Mouse (Mus musculus): ENCODE results near the gene Rab11fip3.
A peak's percentile ranks its signal among the peaks of the same experiment; 100 is the strongest.
"Not testable (repeated sequence)": the region's sequence is repeated elsewhere in the genome, so short reads cannot be mapped to it uniquely, and the experiment has no call there.

The Rab11fip3 gene

GRCm38 (mm10) chr17:26080867-26081266, 11.5 kb upstream of the Rab11fip3 start:
- no peak for DNase-seq

DNA sequence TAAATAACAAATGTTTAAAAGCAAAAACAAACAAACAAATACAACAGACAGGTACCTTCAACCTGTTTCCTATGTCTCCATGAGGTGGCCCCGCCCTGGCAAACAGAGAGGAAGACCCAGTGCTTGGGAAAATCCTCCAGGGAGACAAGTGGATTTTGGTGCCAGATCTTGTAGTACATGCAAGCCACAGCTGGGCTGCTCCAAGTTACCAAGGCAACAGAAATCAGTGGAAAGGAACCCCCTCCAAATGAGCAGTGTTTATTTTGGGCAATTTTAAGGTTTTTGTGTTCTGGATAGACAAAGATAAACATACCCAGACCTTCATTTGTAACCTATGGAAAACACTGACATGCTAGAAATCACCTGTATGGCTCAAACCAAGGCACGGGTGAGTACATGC, 9.5 kb upstream of the Rab11fip3 start:
- DNase-seq: no peak

GRCm38 (mm10) chr17:26075246-26075645, 5.9 kb upstream of the Rab11fip3 start:
- DNase-seq: no peak

GRCm38 (mm10) chr17:26070136-26070535, 781 bp upstream of the Rab11fip3 start:
- no peak for DNase-seq

- peak; percentile 30 for DNase-seq
Measured at GRCm38 (mm10) chr17:26068024-26068830, 1.1 kb downstream of the Rab11fip3 start.

DNA sequence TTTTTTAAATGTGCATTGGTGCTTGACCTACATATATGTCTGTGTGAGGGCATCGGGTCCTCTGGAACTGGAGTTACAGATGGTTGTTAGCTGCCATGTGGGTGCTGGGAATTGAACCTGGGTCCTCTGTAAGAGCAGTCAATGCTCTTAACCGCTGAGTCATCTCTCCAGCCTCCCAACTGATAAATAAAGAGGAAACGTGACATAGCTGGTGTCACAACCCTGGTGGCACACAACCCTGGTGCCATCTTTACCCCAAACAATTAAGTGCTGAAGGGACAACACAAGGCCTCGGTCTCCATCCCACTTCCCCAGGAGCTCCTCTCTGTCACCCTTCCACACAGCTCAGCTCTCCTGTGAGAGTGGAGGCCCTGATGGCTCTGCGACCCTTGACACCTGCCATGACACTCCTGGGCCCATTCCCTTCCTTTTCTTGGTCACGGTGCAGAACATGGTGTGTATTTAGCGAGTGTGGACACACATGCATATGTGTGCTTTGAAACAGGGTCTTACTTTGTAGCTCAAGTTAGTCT, 2.8 kb downstream of the Rab11fip3 start:
- DNase-seq: no peak

DNA sequence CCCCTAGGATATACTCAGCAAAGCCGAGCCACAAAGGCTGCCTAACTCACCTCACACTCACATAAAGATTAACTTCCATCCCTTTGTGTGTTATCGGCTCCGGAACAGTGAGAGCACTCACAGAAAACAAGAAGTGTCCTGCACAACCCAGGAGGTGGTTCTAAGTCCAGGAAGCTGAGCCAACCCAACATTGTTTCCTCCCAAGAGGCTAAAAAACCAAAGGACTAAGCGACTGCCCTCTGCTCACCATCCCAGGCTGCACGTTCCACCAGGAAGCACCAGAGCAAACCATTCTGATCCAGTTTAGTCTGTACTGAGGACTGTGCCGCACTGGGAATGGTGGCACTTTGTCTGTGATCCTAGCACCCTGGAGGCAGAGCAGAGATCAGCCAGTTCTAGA, 4.4 kb downstream of the Rab11fip3 start:
- DNase-seq: no peak

- no peak for DNase-seq
Measured at GRCm38 (mm10) chr17:26057787-26058567, 11.4 kb downstream of the Rab11fip3 start.

- no peak for DNase-seq
Measured at GRCm38 (mm10) chr17:26057278-26057677, 12.1 kb downstream of the Rab11fip3 start.

DNA sequence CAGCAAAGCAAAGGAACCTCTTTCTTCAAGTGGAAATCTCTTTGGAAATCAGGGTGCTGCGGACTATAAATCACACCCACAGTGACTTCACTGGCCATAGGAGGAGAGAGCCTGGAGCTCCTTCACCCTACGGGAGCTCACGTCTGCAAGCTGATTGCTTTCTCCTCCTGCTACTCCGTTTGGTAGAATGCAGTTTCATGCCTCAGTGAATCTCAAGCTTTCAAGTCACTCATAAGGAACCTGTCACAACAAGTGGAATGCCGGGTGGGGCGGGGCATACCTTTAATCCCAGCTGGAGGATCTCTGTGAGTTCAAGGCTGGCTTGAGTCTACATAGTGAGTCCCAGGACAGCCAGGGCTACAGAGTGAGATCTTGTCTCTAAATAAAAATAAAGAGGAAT, 14.2 kb downstream of the Rab11fip3 start:
- DNase-seq: peak; percentile 49

GRCm38 (mm10) chr17:26054133-26054845, 15.1 kb downstream of the Rab11fip3 start:
- peak; percentile 53 for DNase-seq

- DNase-seq: no peak
Measured at GRCm38 (mm10) chr17:26052706-26053105, 16.6 kb downstream of the Rab11fip3 start.

GRCm38 (mm10) chr17:26052074-26052473, 17.3 kb downstream of the Rab11fip3 start:
- DNase-seq: no peak

- DNase-seq: no peak
Measured at GRCm38 (mm10) chr17:26048118-26048517, 21.2 kb downstream of the Rab11fip3 start.

DNA sequence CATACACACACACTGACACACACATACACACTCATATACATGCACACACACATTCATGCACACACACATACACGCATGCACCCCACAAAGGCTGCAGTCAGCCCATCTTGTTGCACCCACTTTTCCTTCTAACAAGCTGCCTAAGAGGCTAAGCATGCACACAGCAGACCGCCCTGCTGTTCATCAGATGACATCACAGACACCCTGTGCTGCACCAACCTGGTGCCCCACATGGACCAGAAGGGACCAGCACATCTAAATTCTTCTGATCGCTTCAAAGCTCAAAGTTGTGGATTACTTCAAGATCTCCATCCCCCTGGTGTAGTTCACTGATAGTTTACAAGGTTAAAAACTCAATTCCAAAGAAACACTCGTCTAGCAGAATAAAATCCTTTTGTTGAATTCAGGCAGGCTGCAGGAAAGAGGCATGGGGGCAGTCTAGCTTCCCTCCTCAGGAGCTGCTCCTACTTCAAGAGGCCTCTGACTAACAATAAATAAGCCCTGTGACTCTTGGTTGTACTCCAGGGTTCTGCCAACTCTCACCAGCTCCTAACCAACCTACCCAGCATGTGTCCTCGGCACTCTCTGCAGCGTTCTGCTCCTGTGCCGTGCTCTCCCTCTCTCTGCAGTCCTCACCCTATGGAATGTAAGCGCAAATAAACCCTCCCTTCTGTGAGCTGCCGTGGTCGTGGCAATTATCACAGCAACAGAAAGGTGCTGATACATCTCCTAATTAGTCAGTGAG, 22.9 kb downstream of the Rab11fip3 start:
- DNase-seq: no peak

DNA sequence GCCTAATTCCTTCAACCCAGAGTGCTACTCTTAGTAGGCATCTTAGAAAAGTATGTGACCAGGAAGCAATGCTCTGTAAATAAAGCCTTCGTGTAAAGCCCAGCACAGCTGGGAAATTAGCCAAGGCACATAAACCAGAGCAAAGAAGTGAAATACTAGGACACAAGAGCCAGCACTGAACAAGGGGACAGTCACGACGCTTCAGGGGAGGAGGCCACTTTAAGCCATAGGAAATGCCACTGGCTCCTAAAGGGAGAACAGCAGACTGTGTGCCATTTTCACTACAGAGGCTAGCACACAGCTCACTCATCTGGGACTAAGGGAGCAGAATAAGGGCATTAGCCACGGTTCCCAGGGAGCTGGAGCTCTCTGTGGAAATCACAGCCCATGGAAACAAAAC, 24.1 kb downstream of the Rab11fip3 start:
- no peak for DNase-seq

GRCm38 (mm10) chr17:26043249-26043636, 26.1 kb downstream of the Rab11fip3 start:
- peak; percentile 83 for DNase-seq

- no peak for DNase-seq
Measured at GRCm38 (mm10) chr17:26042599-26043248, 26.6 kb downstream of the Rab11fip3 start.

- peak; percentile 79 for DNase-seq
Measured at GRCm38 (mm10) chr17:26041111-26041802, 28.1 kb downstream of the Rab11fip3 start.

- DNase-seq: not testable (repeated sequence)
Measured at GRCm38 (mm10) chr17:26040711-26041110, 28.6 kb downstream of the Rab11fip3 start.

GRCm38 (mm10) chr17:26032037-26032436, 37.3 kb downstream of the Rab11fip3 start:
- DNase-seq: no peak

All from kidney, postnatal 10 days (tissue).